Mouse (Mus musculus) heart, adult 2 months (tissue): ENCODE results near the gene Gm20696.

Source experiments
- CTCF ChIP-seq: fragments of 200-600 bp; IDR thresholded peaks from 2 replicates; pipeline ENCODE4 v1.8.1; 2022; ENCODE audit warnings: antibody characterized with exemption, mild to moderate bottlenecking, moderate library complexity
- EP300 ChIP-seq: fragments of 200-500 bp; IDR thresholded peaks from 2 replicates; pipeline ENCODE4 v1.6.1; 2011; ENCODE audit warnings: low read depth, low read length, control low read depth; ENCODE audit not compliant: insufficient read depth
- POLR2A ChIP-seq: fragments of 200-500 bp; IDR thresholded peaks from 2 replicates; pipeline ENCODE4 v1.6.1; 2011; ENCODE audit warnings: mild to moderate bottlenecking, low read depth, low read length, control low read depth; ENCODE audit not compliant: insufficient read depth

- TF ChIP-seq CTCF: no peak
- TF ChIP-seq POLR2A: no peak
- TF ChIP-seq EP300: no peak
These were observed 396.7 kb downstream of the Gm20696 start for GRCm38 (mm10) chr6:99269921-99270320.
